8 mouse cellular contexts compared by ENCODE assay signal in the genomic region with DNA sequence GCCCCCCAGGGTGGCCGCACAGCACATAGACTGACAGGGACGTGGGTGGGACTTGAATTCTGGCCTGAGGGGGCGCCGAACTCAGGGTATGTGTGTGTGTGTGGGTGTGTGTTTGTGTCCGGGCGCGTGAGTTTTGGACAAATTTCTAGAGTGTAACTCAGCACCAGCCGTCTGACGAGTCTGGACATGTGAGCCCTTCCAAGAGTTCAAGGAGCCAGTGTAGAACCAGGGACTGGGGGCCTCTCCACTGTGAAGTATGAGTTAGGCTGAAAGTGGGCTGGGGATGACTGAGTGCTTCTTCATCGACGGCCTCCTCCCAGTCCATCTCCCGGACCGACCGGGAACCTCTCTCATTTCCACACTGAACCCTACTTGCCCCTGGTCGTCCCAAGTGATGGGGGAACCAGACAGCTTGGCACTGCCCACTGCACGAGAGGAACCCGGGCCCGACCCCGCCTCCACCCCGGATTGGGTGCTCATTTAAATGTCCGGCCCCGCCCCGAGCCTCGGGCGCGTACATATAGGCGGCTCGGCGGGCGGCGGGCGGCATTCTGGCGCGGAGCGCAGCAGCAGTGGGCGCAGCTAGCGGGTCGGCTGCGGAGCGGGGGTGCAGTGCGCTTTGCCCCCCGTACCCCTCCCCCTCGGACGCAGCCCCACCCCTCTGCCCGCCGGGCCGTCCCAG. TPM values are rescaled to one million over a fixed set of nuclear protein-coding genes. Genes with fewer than 3 reads are reported as not detected.
DNase-seq lines count a peak whose midpoint lies in the region; ATAC-seq and TF ChIP-seq lines count a peak whose summit lies in the region.

Gene Marcksl1 (plus strand): TSS at position 496 of the 682 bp plus-strand sequence.

- H3K4me3 ChIP-seq in heart, embryonic 13.5 days = peak within 1 kb of the TSS; percentile 99
- peak within 1 kb of the TSS; percentile 79 for H3K4me3 ChIP-seq in kidney, postnatal 0 days (replicated peaks; ENCODE audit: low read depth, low read length)
- peak within 1 kb of the TSS; percentile 91 for H3K4me3 ChIP-seq in liver, adult 2 months (ENCODE audit: insufficient read depth, low read depth, low read length)

- H3K4me1 ChIP-seq in heart, embryonic 13.5 days = peaks cover 57% of the 10 kb centered on the region
- H3K4me1 ChIP-seq in kidney, postnatal 0 days (replicated peaks; ENCODE audit: insufficient read depth, low read length) = 0 out of 2 replicates have a peak, but pooled peaks cover 3% of the 10 kb centered on the region
- H3K4me1 ChIP-seq in liver, adult 2 months (ENCODE audit: control insufficient read depth, insufficient read depth, low read length) = no peaks in the 10 kb centered on the region

- H3K27ac ChIP-seq in heart, embryonic 13.5 days (replicated peaks) = peak within 1 kb of the TSS; percentile 95
- peak within 1 kb of the TSS; percentile 92 for H3K27ac ChIP-seq in kidney, postnatal 0 days
- H3K27ac ChIP-seq in liver, adult 2 months (replicated peaks; ENCODE audit: insufficient read depth, low read depth, low read length) = no peak within 1 kb of the TSS

- TF ChIP-seq POLR2A in liver, adult 2 months (IDR thresholded peaks at IDR 0.05; ENCODE audit: extremely low read depth, insufficient read depth, low read length) = peak; percentile 73; the same call in 1 of the 2 replicates

- 4% methylated on average over 47 of the region's 47 CpGs for WGBS in heart, embryonic 13.5 days
- 7% methylated on average over 28 of the region's 47 CpGs for WGBS in kidney, postnatal 0 days
- 8% methylated on average over 46 of the region's 47 CpGs for WGBS in liver, adult 2 months

- H3K36me3 ChIP-seq in heart, embryonic 13.5 days = peaks cover 35% of the 10 kb centered on the region
- H3K36me3 ChIP-seq in kidney, postnatal 0 days (ENCODE audit: insufficient read depth, low read length) = no peaks in the 10 kb centered on the region
- peaks cover 6% of the 10 kb centered on the region; the same call in 1 of the 2 replicates for H3K36me3 ChIP-seq in liver, adult 2 months (ENCODE audit: control insufficient read depth, insufficient read depth, low read length)

- H3K9me3 ChIP-seq in heart, embryonic 13.5 days = no peaks in the 10 kb centered on the region
- no peaks in the 10 kb centered on the region for H3K9me3 ChIP-seq in kidney, postnatal 0 days (replicated peaks; ENCODE audit: low read length)

- H3K27me3 ChIP-seq in heart, embryonic 13.5 days (replicated peaks) = no peaks in the 10 kb centered on the region
- H3K27me3 ChIP-seq in kidney, postnatal 0 days (ENCODE audit: insufficient read depth, low read length) = no peaks in the 10 kb centered on the region
- peaks cover 8% of the 10 kb centered on the region; the same call in 1 of the 2 replicates for H3K27me3 ChIP-seq in liver, adult 2 months (ENCODE audit: control insufficient read depth, insufficient read depth, low read length)

- peak within 1 kb of the TSS; percentile 100 for H3K9ac ChIP-seq in heart, embryonic 13.5 days
- peak within 1 kb of the TSS; percentile 99 for H3K9ac ChIP-seq in kidney, postnatal 0 days (ENCODE audit: low read depth, low read length)
- peak within 1 kb of the TSS; percentile 90 for H3K9ac ChIP-seq in liver, adult 2 months (ENCODE audit: low read depth, low read length)

- no peaks in the 10 kb centered on the region for H3K79me2 ChIP-seq in liver, adult 2 months (ENCODE audit: control insufficient read depth, insufficient read depth, low read length)

- ATAC-seq in erythroid progenitor cell, adult 5-6 weeks (replicated peaks; ENCODE audit: low FRiP score, poor library complexity, severe bottlenecking) = peak; percentile 57
- peak; percentile 74; the same call in 1 of the 2 replicates for ATAC-seq in heart, embryonic 13.5 days (ENCODE audit: extremely low read depth, insufficient number of reproducible peaks, low FRiP score, low TSS enrichment)
- ATAC-seq in kidney, postnatal 0 days (replicated peaks; ENCODE audit: low FRiP score, low read depth) = peak; percentile 82
- ATAC-seq in monocyte, adult 5-6 weeks (replicated peaks; ENCODE audit: insufficient number of reproducible peaks, low FRiP score, low TSS enrichment, poor library complexity, severe bottlenecking) = peak; percentile 81

- peak; percentile 87 for DNase-seq in 416B (ENCODE audit: low read depth)
- peak; percentile 79 to 83 for DNase-seq in adrenal gland, adult 18-20 months (ENCODE audit: low spot score in 2 of 2)
- DNase-seq in kidney, postnatal 0 days (ENCODE audit: low spot score) = peak; percentile 91
- DNase-seq in liver, adult 2 months (ENCODE audit: extremely low read depth, low read depth, low spot score) = no peak
- DNase-seq in spleen, postnatal 4 days (ENCODE audit: low spot score in 2 of 2) = peak; percentile 90 to 95

- no peak; the same call in 1 of the 2 replicates for TF ChIP-seq CTCF in kidney, postnatal 0 days (IDR thresholded peaks at IDR 0.05; ENCODE audit: low read depth)
- TF ChIP-seq CTCF in liver, adult 2 months (IDR thresholded peaks at IDR 0.05; ENCODE audit: low read depth, low read length) = no peak

- peak within 1 kb of the TSS; percentile 71 for H3K4me2 ChIP-seq in heart, embryonic 13.5 days
- peak within 1 kb of the TSS; percentile 70 for H3K4me2 ChIP-seq in kidney, postnatal 0 days (ENCODE audit: low read length)

RNA-seq across cellular contexts. Expression of gene Marcksl1, which starts in this region (rescaled TPM):
- total RNA-seq in adrenal gland, adult 18-20 months (2021) = 10 to 100 TPM; 29.3 to 30.4 TPM
- total RNA-seq in erythroid progenitor cell, adult 5-6 weeks (2015; ENCODE audit: low replicate concordance) = 13.8 and 16.9 TPM in 2 replicates
- 4.4 and 10.6 TPM in 2 replicates for total RNA-seq in erythroid progenitor cell, adult 5-6 weeks (2017; ENCODE audit: low replicate concordance)
- 383 and 399 TPM in 2 replicates for polyA plus RNA-seq in heart, embryonic 13.5 days (2015; fragmentation: Nextera tagmentation; extraction: Ambion mirVana)
- 613 and 625 TPM in 2 replicates for polyA plus RNA-seq in kidney, postnatal 0 days (2015; fragmentation: Nextera tagmentation; extraction: Ambion mirVana)
- total RNA-seq in liver, adult 2 months (2014; rRNA removed) = 5.3 and 9.9 TPM in 2 replicates
- polyA plus RNA-seq in liver, adult 2 months (2012; rRNA removed) = 7.7 and 11.1 TPM in 2 replicates
- total RNA-seq in monocyte, adult 5-6 weeks (2017) = 11.7 to 14.4 TPM (median 14.4 TPM) in 3 replicates

Comparison
In these comparisons a context has a peak if more than half of its experiments do, and no peak if none do; other contexts are left out.
1. RNA of gene Marcksl1 (polyA plus RNA-seq): 613 to 625 TPM in kidney, postnatal 0 days and 383 to 399 TPM in heart, embryonic 13.5 days; 7.7 to 11.1 TPM in liver, adult 2 months; every median in the first group is over 10 times any median in the second.
2. Peak in every context shown above with its lines, with median percentiles within 50 percentile points of each other: ATAC-seq, H3K4me3 ChIP-seq and H3K9ac ChIP-seq.